Mouse (Mus musculus): Measurements from ENCODE around the gene Nfya.

Nfya gene

DNA sequence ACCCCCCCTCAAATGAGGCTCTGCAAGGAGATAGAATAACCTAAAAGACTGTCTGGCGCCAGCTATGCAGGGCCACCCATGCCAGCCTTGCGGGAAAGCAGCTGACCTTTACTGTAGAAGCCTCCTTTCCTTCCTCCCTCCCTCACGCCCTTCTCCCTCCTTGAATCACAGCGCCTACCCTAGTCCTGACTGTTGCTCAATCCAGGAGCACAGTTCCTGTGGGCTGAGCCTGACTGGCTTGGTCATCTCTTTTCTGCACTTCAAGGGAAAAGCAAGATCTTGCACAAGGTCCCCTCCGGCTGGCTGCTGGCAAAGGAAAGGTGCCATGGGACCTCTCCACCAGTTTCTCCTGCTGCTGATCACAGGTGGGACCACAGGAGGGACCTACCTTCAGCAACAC is 63.5 kb downstream of the Nfya start, which contains the start of gene Trem2:
Gene Trem2 (plus strand): TSS at position 171 of the 400 bp plus-strand sequence.
- DNase-seq (ENCODE audit: low read depth, low spot score), result no peak

DNA sequence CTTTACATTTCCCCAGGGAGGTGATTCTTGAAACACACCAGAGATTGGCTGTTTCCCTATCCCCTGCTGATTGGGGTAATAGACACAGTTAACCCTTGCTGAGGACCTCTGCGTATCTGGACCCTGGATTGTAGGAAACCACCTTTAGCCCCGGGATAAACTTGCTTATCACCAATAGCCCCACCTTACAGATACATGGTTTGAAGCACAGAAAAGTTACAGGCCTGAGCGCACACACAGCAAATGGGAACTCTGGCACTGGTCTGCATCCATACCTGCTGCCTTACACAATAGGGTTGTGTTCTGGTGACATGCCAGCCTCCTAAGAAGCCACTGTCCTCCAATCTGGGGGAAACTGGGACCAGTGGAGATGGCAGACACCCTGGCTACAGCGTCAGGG is 63.9 kb downstream of the Nfya start:
- no peak for DNase-seq (ENCODE audit: low read depth, low spot score)

DNA sequence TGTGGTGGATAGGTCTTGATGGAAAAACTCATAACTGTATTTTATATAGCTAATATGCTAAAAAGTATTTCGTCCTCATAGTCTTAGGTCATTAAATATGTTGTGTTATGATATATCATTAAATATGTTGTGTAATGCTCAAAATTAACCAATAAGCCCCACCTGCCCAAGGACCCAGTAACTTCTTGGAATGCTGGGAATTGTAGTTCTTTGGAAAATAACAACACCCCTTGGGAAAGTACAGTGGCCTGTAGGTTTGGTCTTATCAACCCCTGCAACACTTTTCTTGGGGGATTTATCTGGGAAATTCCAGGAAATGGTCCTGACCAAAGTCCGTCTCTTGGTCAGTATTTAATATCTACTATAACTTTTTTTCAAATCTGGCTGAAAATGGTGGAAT is 66.6 kb downstream of the Nfya start:
- DNase-seq (ENCODE audit: low read depth, low spot score), result no peak

DNA sequence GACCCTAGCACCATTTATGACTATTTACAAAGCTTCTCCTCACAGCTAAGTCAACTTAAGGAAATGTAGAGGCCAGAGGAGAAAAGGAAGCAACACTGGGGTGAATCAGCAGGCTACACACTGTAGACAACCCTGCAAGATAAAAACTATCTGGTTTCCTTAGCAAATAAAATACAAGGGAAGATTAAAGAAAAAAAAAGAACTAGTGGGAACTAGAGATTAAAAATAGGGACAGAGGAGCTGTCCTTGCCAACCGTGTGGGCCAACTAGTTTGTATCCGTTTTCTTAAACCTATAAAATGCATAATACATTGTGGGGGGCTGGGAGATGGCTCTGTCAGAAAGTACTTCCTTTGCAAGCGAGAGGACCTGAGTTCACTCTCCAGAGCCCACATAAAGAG is 67.8 kb downstream of the Nfya start:
- no peak for DNase-seq (ENCODE audit: low read depth, low spot score)

DNA sequence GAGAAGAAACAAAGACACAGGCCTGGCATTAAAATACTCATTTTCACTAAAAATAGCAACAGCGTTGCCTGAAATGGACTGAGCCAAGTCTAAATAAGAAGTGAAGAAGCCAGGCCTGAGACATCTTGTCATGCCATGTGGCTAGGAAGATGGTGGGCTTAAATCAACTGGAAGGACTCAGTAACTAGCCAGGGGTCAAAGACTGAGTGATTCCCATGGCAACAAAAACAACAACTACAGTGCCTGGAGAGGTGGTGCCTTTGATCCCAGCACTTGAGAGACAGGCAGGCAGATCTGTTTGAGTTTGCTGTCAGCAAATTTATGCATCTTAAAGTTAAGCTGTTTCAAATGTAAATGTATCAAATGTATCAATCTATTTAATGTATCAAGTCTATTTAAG is 69.4 kb downstream of the Nfya start:
- no peak for DNase-seq (ENCODE audit: low read depth, low spot score)
